Comparison of ENCODE assay signal across 19 mouse cellular contexts in genomic region chr13:25547150-25548145, GRCm38 (mm10).
DNase-seq lines count a peak whose midpoint lies in the region; ATAC-seq and TF ChIP-seq lines count a peak whose summit lies in the region.
"Had no signal": no experiment of that assay in that cellular context is flagged by ENCODE, and none has a peak within 500 bp of the region (broad histone marks: within the 10 kb centered on the region; RNA-seq: fewer than 3 reads in every experiment).

No protein-coding gene starts in this region.

- no peaks in the 10 kb centered on the region for H3K4me1 ChIP-seq in embryonic facial prominence, embryonic 11.5 days (ENCODE audit: control insufficient read depth, insufficient read depth, low read length)
- H3K4me1 ChIP-seq in embryonic facial prominence, embryonic 10.5 days, result no peaks in the 10 kb centered on the region; the same call in 1 of the 2 replicates
- no peaks in the 10 kb centered on the region for H3K4me1 ChIP-seq in forebrain, postnatal 0 days (ENCODE audit: insufficient read depth)
- peaks cover 10% of the 10 kb centered on the region for H3K4me1 ChIP-seq in midbrain, embryonic 14.5 days (ENCODE audit: control insufficient read depth, insufficient read depth, low read length)
- H3K4me1 ChIP-seq: embryonic facial prominence, embryonic 15.5 days; limb, embryonic 12.5 days had no signal

- peak; percentile 25 for DNase-seq in embryonic facial prominence, embryonic 11.5 days (ENCODE audit: low spot score)
- no peak for DNase-seq in embryonic facial prominence, embryonic 10.5 days (ENCODE audit: low spot score)
- peak; percentile 38 for DNase-seq in R1 (ENCODE audit: low read depth, low spot score)
- peak; percentile 45 for DNase-seq in forebrain, postnatal 0 days
- peak; percentile 82 for DNase-seq in midbrain, embryonic 14.5 days
- no peak for DNase-seq in frontal cortex, postnatal 25 days (ENCODE audit: low spot score in 2 of 2)
- no peak for DNase-seq in lung, postnatal 36 days
- no peak for DNase-seq in testis, postnatal 14 days (ENCODE audit: low spot score)
- DNase-seq: adrenal gland, postnatal 10 days; cerebellum, adult 2 months; gastrocnemius, postnatal 14 days; kidney, adult 2 months; kidney, postnatal 25 days had no signal

- H3K27ac ChIP-seq in embryonic facial prominence, embryonic 11.5 days (replicated peaks; ENCODE audit: low read depth, low read length), result no peak overlapping the region
- no peak overlapping the region for H3K27ac ChIP-seq in embryonic facial prominence, embryonic 10.5 days (replicated peaks)
- no peak overlapping the region for H3K27ac ChIP-seq in forebrain, postnatal 0 days (ENCODE audit: low read depth, low read length)
- H3K27ac ChIP-seq in midbrain, embryonic 14.5 days (replicated peaks; ENCODE audit: low read depth, low read length), result peak overlapping the region; percentile 79
- H3K27ac ChIP-seq: embryonic facial prominence, embryonic 15.5 days; limb, embryonic 12.5 days; liver, embryonic 14.5 days had no signal

- H3K4me2 ChIP-seq in embryonic facial prominence, embryonic 11.5 days (ENCODE audit: low read depth, low read length), result no peak overlapping the region
- H3K4me2 ChIP-seq in forebrain, postnatal 0 days (ENCODE audit: low read depth), result no peak overlapping the region
- H3K4me2 ChIP-seq in midbrain, embryonic 14.5 days (ENCODE audit: low read length), result 0 out of 2 replicates have a peak overlapping the region, but pooled peaks have one; percentile 6
- H3K4me2 ChIP-seq: embryonic facial prominence, embryonic 15.5 days; limb, embryonic 12.5 days had no signal

- H3K4me3 ChIP-seq in embryonic facial prominence, embryonic 11.5 days (ENCODE audit: low read depth, low read length), result no peak overlapping the region
- no peak overlapping the region for H3K4me3 ChIP-seq in embryonic facial prominence, embryonic 10.5 days
- no peak overlapping the region for H3K4me3 ChIP-seq in forebrain, postnatal 0 days (ENCODE audit: low read depth, low read length)
- H3K4me3 ChIP-seq in midbrain, embryonic 14.5 days (replicated peaks; ENCODE audit: low read depth, low read length), result no peak overlapping the region
- H3K4me3 ChIP-seq: embryonic facial prominence, embryonic 15.5 days; limb, embryonic 12.5 days; myocyte had no signal

- ATAC-seq in embryonic facial prominence, embryonic 11.5 days (replicated peaks; ENCODE audit: insufficient number of reproducible peaks, low FRiP score, low TSS enrichment, low read depth), result no peak
- peak; percentile 58; the same call in 1 of the 2 replicates for ATAC-seq in forebrain, postnatal 0 days
- ATAC-seq in midbrain, embryonic 14.5 days (ENCODE audit: low FRiP score, low TSS enrichment), result peak; percentile 48
- ATAC-seq: CD4-positive, CD25-positive, alpha-beta regulatory T cell, adult 4 months had no signal

- H3K9ac ChIP-seq in embryonic facial prominence, embryonic 11.5 days (replicated peaks; ENCODE audit: low read length), result no peak overlapping the region
- no peak overlapping the region for H3K9ac ChIP-seq in forebrain, postnatal 0 days
- H3K9ac ChIP-seq in midbrain, embryonic 14.5 days (replicated peaks; ENCODE audit: low read length), result no peak overlapping the region
- H3K9ac ChIP-seq: embryonic facial prominence, embryonic 15.5 days; limb, embryonic 12.5 days; liver, embryonic 14.5 days had no signal

- 73% methylated on average over 12 of the region's 12 CpGs for WGBS in embryonic facial prominence, embryonic 11.5 days
- WGBS in embryonic facial prominence, embryonic 10.5 days, result 83% methylated on average over 12 of the region's 12 CpGs
- 42% methylated on average over 12 of the region's 12 CpGs for WGBS in forebrain, postnatal 0 days
- 48% methylated on average over 12 of the region's 12 CpGs for WGBS in midbrain, embryonic 14.5 days

- TF ChIP-seq CTCF in forebrain, postnatal 0 days (IDR thresholded peaks at IDR 0.05; ENCODE audit: low read depth), result no peak

- H3K36me3 ChIP-seq in embryonic facial prominence, embryonic 11.5 days (replicated peaks; ENCODE audit: control insufficient read depth, insufficient read depth, low read depth, low read length), result no peaks in the 10 kb centered on the region
- no peaks in the 10 kb centered on the region for H3K36me3 ChIP-seq in embryonic facial prominence, embryonic 10.5 days (replicated peaks)
- no peaks in the 10 kb centered on the region for H3K36me3 ChIP-seq in forebrain, postnatal 0 days (ENCODE audit: insufficient read depth)
- no peaks in the 10 kb centered on the region for H3K36me3 ChIP-seq in midbrain, embryonic 14.5 days (ENCODE audit: control insufficient read depth, insufficient read depth, low read length)
- H3K36me3 ChIP-seq: embryonic facial prominence, embryonic 15.5 days; G1E; limb, embryonic 12.5 days had no signal

- no peaks in the 10 kb centered on the region for H3K27me3 ChIP-seq in embryonic facial prominence, embryonic 11.5 days (ENCODE audit: control insufficient read depth, insufficient read depth, low read length)
- H3K27me3 ChIP-seq in embryonic facial prominence, embryonic 10.5 days (replicated peaks; ENCODE audit: low read depth, poor library complexity, severe bottlenecking), result no peaks in the 10 kb centered on the region
- no peaks in the 10 kb centered on the region for H3K27me3 ChIP-seq in forebrain, postnatal 0 days (ENCODE audit: insufficient read depth, low read length)
- H3K27me3 ChIP-seq in midbrain, embryonic 14.5 days (ENCODE audit: control insufficient read depth, insufficient read depth, low read length), result no peaks in the 10 kb centered on the region
- H3K27me3 ChIP-seq: embryonic facial prominence, embryonic 15.5 days; limb, embryonic 12.5 days had no signal

- no peaks in the 10 kb centered on the region for H3K9me3 ChIP-seq in embryonic facial prominence, embryonic 11.5 days (replicated peaks; ENCODE audit: control insufficient read depth, low read length)
- H3K9me3 ChIP-seq in embryonic facial prominence, embryonic 10.5 days, result 0 out of 2 replicates have a peak, but pooled peaks cover 3% of the 10 kb centered on the region
- no peaks in the 10 kb centered on the region for H3K9me3 ChIP-seq in forebrain, postnatal 0 days (ENCODE audit: low read length)
- no peaks in the 10 kb centered on the region for H3K9me3 ChIP-seq in midbrain, embryonic 14.5 days (ENCODE audit: control insufficient read depth, low read length)
- H3K9me3 ChIP-seq: embryonic facial prominence, embryonic 15.5 days; G1E had no signal

Comparison
In these comparisons a context has a peak if more than half of its experiments do, and no peak if none do; other contexts are left out.
1. DNase-seq: peak in embryonic facial prominence, embryonic 11.5 days (single experiment), R1 (single experiment), forebrain, postnatal 0 days (single experiment) and midbrain, embryonic 14.5 days (single experiment); none in embryonic facial prominence, embryonic 10.5 days (single experiment), frontal cortex, postnatal 25 days (0 of 2), lung, postnatal 36 days (single experiment) and testis, postnatal 14 days (single experiment).